Mouse (Mus musculus): ENCODE measurements around the gene Gpr3. TPM values are rescaled to one million over a fixed set of nuclear protein-coding genes. Genes with fewer than 3 reads are reported as not detected.

Gene Gpr3
- polyA plus RNA-seq, 1 experiment from 2014 or later: not detected

DNA sequence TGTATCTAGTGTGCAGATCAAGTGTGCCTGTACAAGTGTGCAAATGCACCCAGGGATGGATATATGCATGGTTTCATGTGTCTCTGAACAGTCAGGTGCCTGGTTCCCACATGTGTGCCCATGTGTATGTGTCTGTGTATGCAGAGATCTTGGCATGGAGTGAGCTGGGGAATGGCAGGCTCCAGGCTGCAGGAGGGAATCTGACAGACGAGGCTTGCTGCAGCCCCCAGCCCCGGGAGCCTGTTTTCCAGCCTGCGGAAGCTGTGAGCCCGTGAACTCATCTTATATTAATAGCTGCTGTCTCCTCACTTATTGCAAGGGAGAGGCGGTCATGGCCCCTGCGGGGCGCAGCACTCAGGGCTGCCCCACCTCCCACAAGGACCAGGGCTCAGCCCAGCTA lies 8.0 kb downstream of the Gpr3 start:
- no peak for ATAC-seq
- TF ChIP-seq CTCF (IDR thresholded peaks at IDR 0.05) (no peak), EP300 (IDR thresholded peaks at IDR 0.05) (no peak)
- H3K36me3 ChIP-seq (ENCODE audit: insufficient read depth, low read length): no peaks in the 10 kb centered on the region
- no peaks in the 10 kb centered on the region for H3K27me3 ChIP-seq (replicated peaks; ENCODE audit: insufficient read depth, low read length)
- 14% methylated on average over 7 of the region's 7 CpGs for WGBS
- H3K4me3 ChIP-seq (ENCODE audit: low read depth, low read length): no peak overlapping the region
- H3K9ac ChIP-seq (replicated peaks; ENCODE audit: low read depth): no peak overlapping the region
- no peak overlapping the region for H3K4me2 ChIP-seq (replicated peaks; ENCODE audit: low read depth, low read length)
- H3K9me3 ChIP-seq (ENCODE audit: low read length): no peaks in the 10 kb centered on the region
- peaks cover 16% of the 10 kb centered on the region for H3K4me1 ChIP-seq (ENCODE audit: insufficient read depth, low read depth, low read length)
- DNase-seq (ENCODE audit: low spot score): no peak
- H3K27ac ChIP-seq (ENCODE audit: low read length): no peak overlapping the region

DNA sequence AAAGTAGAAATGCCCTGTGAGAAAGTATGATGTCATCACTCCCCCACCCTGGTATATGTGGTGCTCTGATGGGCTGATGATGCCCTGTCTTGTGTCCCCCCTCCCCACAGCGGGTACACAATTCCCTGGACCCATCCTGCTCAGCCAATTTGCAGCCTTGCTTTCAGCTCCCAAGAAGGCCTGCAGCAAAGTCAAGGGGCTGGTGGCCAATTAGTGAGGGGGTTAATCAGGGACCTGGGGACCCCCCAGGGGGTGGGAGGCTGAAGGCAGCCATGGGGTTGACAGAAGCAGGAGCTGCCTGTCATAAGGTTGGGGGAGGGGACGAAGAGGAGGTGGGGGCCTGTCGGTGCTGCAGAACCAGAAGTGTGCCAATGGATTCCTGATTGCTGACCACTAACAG lies 8.7 kb downstream of the Gpr3 start:
- DNase-seq (ENCODE audit: low spot score): no peak
- Histone ChIP-seq H3K4me2 (replicated peaks; ENCODE audit: low read depth, low read length) (no peak overlapping the region), H3K4me1 (ENCODE audit: insufficient read depth, low read depth, low read length) (peaks cover 16% of the 10 kb centered on the region), H3K36me3 (ENCODE audit: insufficient read depth, low read length) (no peaks in the 10 kb centered on the region), H3K4me3 (ENCODE audit: low read depth, low read length) (no peak overlapping the region), H3K9me3 (ENCODE audit: low read length) (no peaks in the 10 kb centered on the region), H3K27me3 (replicated peaks; ENCODE audit: insufficient read depth, low read length) (no peaks in the 10 kb centered on the region), H3K27ac (ENCODE audit: low read length) (no peak overlapping the region), H3K9ac (replicated peaks; ENCODE audit: low read depth) (no peak overlapping the region)
- 60% methylated on average over 3 of the region's 3 CpGs for WGBS
- no peak for ATAC-seq
- TF ChIP-seq EP300 (IDR thresholded peaks at IDR 0.05) (no peak), CTCF (IDR thresholded peaks at IDR 0.05) (no peak)

DNA sequence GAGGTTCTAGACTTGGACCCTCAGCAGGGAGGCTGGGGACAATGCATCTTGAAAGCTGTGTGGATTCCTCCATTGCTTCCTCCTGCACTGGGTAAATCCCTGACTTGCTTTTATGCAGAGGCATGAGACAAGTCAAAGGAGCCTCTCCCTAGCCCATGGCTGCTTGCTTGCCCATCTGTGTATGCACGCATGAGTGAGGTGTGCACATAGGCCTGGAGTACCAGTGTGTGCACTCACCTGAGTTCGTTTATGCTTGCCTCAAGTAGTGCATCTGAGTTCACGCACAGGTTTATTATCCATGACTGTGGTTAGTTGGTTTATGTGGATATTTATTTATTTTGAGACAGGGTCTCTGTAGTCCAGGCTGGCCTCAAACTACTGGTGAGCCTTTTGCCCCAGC lies 10.1 kb downstream of the Gpr3 start:
- DNase-seq (ENCODE audit: low spot score): no peak
- TF ChIP-seq EP300 (IDR thresholded peaks at IDR 0.05) (no peak), CTCF (IDR thresholded peaks at IDR 0.05) (no peak)

DNA sequence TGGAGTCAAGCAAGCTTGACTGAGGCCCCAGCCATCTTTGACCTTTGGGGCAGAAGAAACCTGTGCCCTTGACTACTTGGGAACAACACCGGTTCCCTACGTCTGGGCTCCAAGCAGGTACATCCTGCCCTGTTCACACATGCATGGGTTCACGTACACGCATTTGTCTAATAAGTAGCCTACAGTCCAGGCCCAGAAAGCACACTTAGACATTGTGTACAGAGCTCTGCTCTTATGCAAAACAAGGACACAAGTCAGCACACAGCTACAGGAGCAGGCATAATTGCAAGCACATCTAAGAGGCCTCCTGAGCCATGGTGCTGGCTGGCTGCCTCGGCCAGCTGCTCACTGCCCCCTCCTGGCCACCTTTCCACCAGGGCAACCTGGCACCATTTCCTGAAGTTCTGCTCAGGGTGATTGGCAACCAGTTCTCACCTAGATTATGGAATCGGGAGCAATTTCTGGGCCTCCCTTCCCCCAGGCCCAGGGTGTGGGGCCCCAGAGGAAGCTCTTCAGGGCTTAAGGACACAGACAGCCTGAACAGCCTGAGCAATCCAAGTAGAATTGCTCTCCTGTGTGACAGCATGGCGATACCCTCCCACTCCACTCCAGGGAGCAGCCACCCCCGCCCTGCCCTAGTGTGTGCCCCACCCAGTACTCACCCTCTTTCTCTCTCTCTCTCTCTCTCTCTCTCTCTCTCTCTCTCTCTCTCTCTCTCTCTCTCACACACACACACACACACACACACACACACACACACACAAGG lies 11.1 kb downstream of the Gpr3 start:
- Histone ChIP-seq H3K9ac (replicated peaks; ENCODE audit: low read depth) (no peak overlapping the region), H3K36me3 (ENCODE audit: insufficient read depth, low read length) (peaks cover 3% of the 10 kb centered on the region; the same call in 1 of the 2 replicates), H3K4me3 (ENCODE audit: low read depth, low read length) (no peak overlapping the region), H3K27me3 (replicated peaks; ENCODE audit: insufficient read depth, low read length) (no peaks in the 10 kb centered on the region), H3K9me3 (ENCODE audit: low read length) (no peaks in the 10 kb centered on the region), H3K4me2 (replicated peaks; ENCODE audit: low read depth, low read length) (no peak overlapping the region), H3K27ac (ENCODE audit: low read length) (peak overlapping the region; percentile 60; the same call in 1 of the 2 replicates), H3K4me1 (ENCODE audit: insufficient read depth, low read depth, low read length) (peaks cover 16% of the 10 kb centered on the region)
- DNase-seq (ENCODE audit: low spot score): peak; percentile 88
- TF ChIP-seq CTCF (IDR thresholded peaks at IDR 0.05): peak; percentile 85
- no peak for TF ChIP-seq EP300 (IDR thresholded peaks at IDR 0.05)
- WGBS: 58% methylated on average over 8 of the region's 8 CpGs
- ATAC-seq: peak; percentile 66

More for the DNA sequence above, 10.1 kb downstream of the Gpr3 start:
- no peak overlapping the region for H3K27ac ChIP-seq (ENCODE audit: low read length)
- H3K4me1 ChIP-seq (ENCODE audit: insufficient read depth, low read depth, low read length): peaks cover 16% of the 10 kb centered on the region
- H3K36me3 ChIP-seq (ENCODE audit: insufficient read depth, low read length): no peaks in the 10 kb centered on the region
- H3K4me3 ChIP-seq (ENCODE audit: low read depth, low read length): no peak overlapping the region
- no peak overlapping the region for H3K4me2 ChIP-seq (replicated peaks; ENCODE audit: low read depth, low read length)
- 90% methylated on average over 3 of the region's 3 CpGs for WGBS
- ATAC-seq: no peak
- H3K9ac ChIP-seq (replicated peaks; ENCODE audit: low read depth): no peak overlapping the region
- no peaks in the 10 kb centered on the region for H3K27me3 ChIP-seq (replicated peaks; ENCODE audit: insufficient read depth, low read length)
- no peaks in the 10 kb centered on the region for H3K9me3 ChIP-seq (ENCODE audit: low read length)

DNA sequence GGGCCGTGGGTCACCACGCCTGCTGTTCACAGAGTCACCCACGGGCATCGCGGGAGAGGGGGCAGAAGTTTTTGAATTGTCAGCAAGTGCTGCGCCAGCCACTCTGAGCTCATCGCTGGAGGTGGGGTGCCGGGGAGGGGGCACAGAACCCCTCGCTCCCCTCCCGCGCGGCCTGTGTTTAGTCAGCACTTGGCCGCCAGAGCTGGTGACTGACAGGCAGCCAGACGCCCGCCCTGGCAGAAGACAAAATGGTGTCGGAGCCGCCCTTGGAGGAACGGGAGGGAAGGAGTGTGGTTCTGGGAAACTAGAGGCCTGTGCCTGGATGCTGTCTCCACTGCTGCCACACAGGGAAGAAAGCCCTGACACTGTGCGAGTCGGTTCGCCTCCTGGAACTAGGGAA lies 12.0 kb downstream of the Gpr3 start:
- Histone ChIP-seq H3K36me3 (ENCODE audit: insufficient read depth, low read length) (peaks cover 10% of the 10 kb centered on the region), H3K9me3 (ENCODE audit: low read length) (no peaks in the 10 kb centered on the region), H3K27ac (ENCODE audit: low read length) (peak overlapping the region; percentile 60), H3K9ac (replicated peaks; ENCODE audit: low read depth) (no peak overlapping the region), H3K4me3 (ENCODE audit: low read depth, low read length) (no peak overlapping the region), H3K4me1 (ENCODE audit: insufficient read depth, low read depth, low read length) (peaks cover 16% of the 10 kb centered on the region), H3K27me3 (replicated peaks; ENCODE audit: insufficient read depth, low read length) (no peaks in the 10 kb centered on the region), H3K4me2 (replicated peaks; ENCODE audit: low read depth, low read length) (peak overlapping the region; percentile 3; the same call in 1 of the 2 replicates)
- TF ChIP-seq CTCF (IDR thresholded peaks at IDR 0.05): no peak
- no peak for TF ChIP-seq EP300 (IDR thresholded peaks at IDR 0.05)
- 37% methylated on average over 21 of the region's 21 CpGs for WGBS
- DNase-seq (ENCODE audit: low spot score) (peak; percentile 65), ATAC-seq (peak; percentile 37)

DNA sequence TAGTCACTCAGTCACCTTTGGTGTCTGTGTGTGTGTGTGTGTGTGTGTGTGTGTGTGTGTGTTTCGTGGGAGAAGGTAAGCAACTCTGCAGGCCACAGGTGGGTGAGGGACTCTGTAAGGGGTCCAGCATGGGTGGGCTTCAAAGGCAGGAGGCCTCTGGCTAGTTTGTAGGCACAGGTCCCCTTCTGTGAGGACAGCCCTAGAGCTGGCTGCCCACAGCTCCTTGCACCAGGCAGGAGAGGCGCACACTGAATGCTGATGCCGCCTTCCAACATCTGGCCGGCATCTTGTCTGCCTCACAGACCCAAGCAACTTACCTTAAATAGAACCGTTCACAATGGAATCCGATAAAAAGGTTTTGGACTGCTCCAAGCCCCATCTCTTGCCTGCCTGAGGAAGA lies 12.6 kb downstream of the Gpr3 start:
- Histone ChIP-seq H3K36me3 (ENCODE audit: insufficient read depth, low read length) (peaks cover 16% of the 10 kb centered on the region), H3K27me3 (replicated peaks; ENCODE audit: insufficient read depth, low read length) (no peaks in the 10 kb centered on the region), H3K27ac (ENCODE audit: low read length) (peak overlapping the region; percentile 60; the same call in 1 of the 2 replicates), H3K9me3 (ENCODE audit: low read length) (no peaks in the 10 kb centered on the region), H3K9ac (replicated peaks; ENCODE audit: low read depth) (no peak overlapping the region), H3K4me1 (ENCODE audit: insufficient read depth, low read depth, low read length) (peaks cover 16% of the 10 kb centered on the region), H3K4me2 (replicated peaks; ENCODE audit: low read depth, low read length) (no peak overlapping the region), H3K4me3 (ENCODE audit: low read depth, low read length) (no peak overlapping the region)
- TF ChIP-seq CTCF (IDR thresholded peaks at IDR 0.05) (no peak), EP300 (IDR thresholded peaks at IDR 0.05) (no peak)
- DNase-seq (ENCODE audit: low spot score) (no peak), ATAC-seq (no peak)
- 61% methylated on average over 6 of the region's 6 CpGs for WGBS
